Mouse (Mus musculus): Measurements from ENCODE around the gene Rtn3.

Gene Rtn3

DNA sequence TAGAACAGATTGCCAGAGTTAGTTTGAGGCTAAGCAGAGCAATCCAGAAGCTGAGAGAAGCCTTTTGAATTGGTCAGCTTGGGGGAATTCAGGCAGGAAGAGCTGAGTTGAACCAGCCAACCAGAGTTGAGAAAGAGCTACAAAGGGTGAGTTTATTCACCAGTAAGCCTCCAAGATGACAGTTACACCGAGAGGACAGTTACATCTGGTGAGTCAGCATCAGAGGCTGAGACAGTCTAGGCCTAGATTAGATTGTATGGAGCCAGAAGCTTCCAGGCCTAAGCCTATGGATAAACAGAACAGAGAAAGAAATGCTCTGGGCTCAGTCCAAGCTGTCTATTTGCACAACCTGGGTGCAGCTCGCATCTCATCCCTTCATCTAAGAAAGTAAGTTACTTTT lies 105.4 kb downstream of the Rtn3 start:
- DNase-seq: no peak
